Mouse (Mus musculus): ENCODE results near the gene Tcte1. TPM values are rescaled to one million over a fixed set of nuclear protein-coding genes. Genes with fewer than 3 reads are reported as not detected.

The Tcte1 gene
- polyA plus RNA-seq, 1 experiment from 2014 or later = 2.1 TPM

- Histone ChIP-seq H3K27ac (no peak overlapping the region), H3K9me3 (replicated peaks) (no peaks in the 10 kb centered on the region), H3K4me3 (no peak overlapping the region), H3K9ac (no peak overlapping the region), H3K36me3 (ENCODE audit: poor library complexity, severe bottlenecking) (no peaks in the 10 kb centered on the region), H3K27me3 (no peaks in the 10 kb centered on the region), H3K4me2 (no peak overlapping the region), H3K4me1 (no peaks in the 10 kb centered on the region)
- 78% methylated on average over 11 of the region's 11 CpGs for WGBS
- ATAC-seq = no peak
Measured at GRCm38 (mm10) chr17:45495398-45495797, 27.8 kb upstream of the Tcte1 start.

- 86% methylated on average over 13 of the region's 13 CpGs for WGBS
- H3K4me2 ChIP-seq = no peak overlapping the region
- H3K9me3 ChIP-seq (replicated peaks) = no peaks in the 10 kb centered on the region
- no peaks in the 10 kb centered on the region for H3K27me3 ChIP-seq
- no peak overlapping the region for H3K4me3 ChIP-seq
- H3K27ac ChIP-seq = no peak overlapping the region
- H3K36me3 ChIP-seq (ENCODE audit: poor library complexity, severe bottlenecking) = no peaks in the 10 kb centered on the region
- H3K9ac ChIP-seq = no peak overlapping the region
- ATAC-seq = no peak
- H3K4me1 ChIP-seq = no peaks in the 10 kb centered on the region
Measured at GRCm38 (mm10) chr17:45498397-45498796, 24.8 kb upstream of the Tcte1 start.

GRCm38 (mm10) chr17:45499516-45499915, 23.7 kb upstream of the Tcte1 start:
- H3K27me3 ChIP-seq = no peaks in the 10 kb centered on the region
- no peak for ATAC-seq
- no peaks in the 10 kb centered on the region for H3K9me3 ChIP-seq (replicated peaks)
- H3K9ac ChIP-seq = no peak overlapping the region
- WGBS = 57% methylated on average over 2 of the region's 2 CpGs
- H3K4me3 ChIP-seq = no peak overlapping the region
- H3K36me3 ChIP-seq (ENCODE audit: poor library complexity, severe bottlenecking) = no peaks in the 10 kb centered on the region
- H3K4me1 ChIP-seq = no peaks in the 10 kb centered on the region
- H3K4me2 ChIP-seq = no peak overlapping the region
- H3K27ac ChIP-seq = no peak overlapping the region

GRCm38 (mm10) chr17:45500981-45501380, 22.3 kb upstream of the Tcte1 start:
- Histone ChIP-seq H3K4me1 (peaks cover under 1% of the 10 kb centered on the region), H3K27ac (no peak overlapping the region), H3K9me3 (replicated peaks) (no peaks in the 10 kb centered on the region), H3K4me3 (no peak overlapping the region), H3K27me3 (no peaks in the 10 kb centered on the region), H3K9ac (no peak overlapping the region; the same call in 1 of the 2 replicates), H3K4me2 (no peak overlapping the region), H3K36me3 (ENCODE audit: poor library complexity, severe bottlenecking) (no peaks in the 10 kb centered on the region)
- 45% methylated on average over 4 of the region's 4 CpGs for WGBS
- ATAC-seq = no peak

DNA sequence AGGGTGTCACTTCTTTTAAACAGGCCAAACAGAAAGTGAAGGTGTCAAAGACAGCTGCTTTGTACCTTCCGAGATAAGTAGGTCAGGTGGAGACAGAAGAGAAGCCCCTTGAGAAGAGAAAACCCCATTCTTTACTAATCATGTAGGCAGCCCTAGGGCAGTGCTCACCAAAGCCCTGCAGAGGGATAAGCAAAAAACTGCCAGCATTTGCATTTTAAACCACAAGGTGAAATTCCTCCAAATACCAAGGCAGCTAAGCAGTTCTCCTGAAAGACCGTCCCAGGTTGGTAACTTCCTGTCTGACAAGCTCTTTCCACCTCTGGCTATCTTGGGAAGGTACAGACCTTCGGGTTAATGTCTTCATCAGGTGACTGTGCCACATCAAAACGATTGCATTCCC, 20.9 kb upstream of the Tcte1 start:
- no peaks in the 10 kb centered on the region for H3K9me3 ChIP-seq (replicated peaks)
- H3K27ac ChIP-seq = no peak overlapping the region
- H3K4me2 ChIP-seq = no peak overlapping the region
- H3K27me3 ChIP-seq = no peaks in the 10 kb centered on the region
- no peak overlapping the region for H3K4me3 ChIP-seq
- no peak overlapping the region for H3K9ac ChIP-seq
- no peaks in the 10 kb centered on the region for H3K36me3 ChIP-seq (ENCODE audit: poor library complexity, severe bottlenecking)
- WGBS = 64% methylated on average over 4 of the region's 4 CpGs
- peaks cover 10% of the 10 kb centered on the region for H3K4me1 ChIP-seq
- no peak for ATAC-seq

GRCm38 (mm10) chr17:45503301-45503973, 19.8 kb upstream of the Tcte1 start:
- Histone ChIP-seq H3K9me3 (replicated peaks) (no peaks in the 10 kb centered on the region), H3K9ac (no peak overlapping the region), H3K27me3 (no peaks in the 10 kb centered on the region), H3K4me1 (peaks cover 14% of the 10 kb centered on the region), H3K36me3 (ENCODE audit: poor library complexity, severe bottlenecking) (no peaks in the 10 kb centered on the region), H3K27ac (no peak overlapping the region), H3K4me2 (no peak overlapping the region), H3K4me3 (no peak overlapping the region)
- ATAC-seq = no peak
- 67% methylated on average over 5 of the region's 5 CpGs for WGBS

DNA sequence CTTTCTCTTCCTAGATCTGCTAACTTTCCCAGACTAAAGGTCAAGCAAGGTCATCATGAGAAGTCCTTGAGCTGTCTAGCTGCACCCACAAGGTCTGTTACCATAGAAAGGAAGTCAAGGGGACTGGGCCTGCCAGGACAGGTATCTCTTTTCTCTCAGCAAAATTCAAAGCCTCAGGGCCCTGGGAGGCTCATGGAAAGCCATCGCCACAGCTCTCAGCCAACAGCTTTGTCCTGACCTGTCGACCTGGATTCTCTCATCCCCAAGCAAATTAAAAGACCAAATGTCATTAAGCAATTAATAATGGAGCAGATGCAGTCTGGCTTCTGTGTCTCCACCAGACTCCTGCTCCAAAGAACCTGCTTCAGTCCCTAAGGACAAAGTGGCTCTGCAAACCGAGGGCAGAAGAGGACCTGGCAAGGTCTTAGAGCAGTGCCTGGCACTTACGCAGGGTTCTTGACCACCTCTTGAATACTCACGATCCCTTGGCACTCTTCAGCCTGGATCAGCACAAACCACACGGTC, 17.2 kb upstream of the Tcte1 start:
- H3K9me3 ChIP-seq (replicated peaks) = no peaks in the 10 kb centered on the region
- WGBS = 72% methylated on average over 6 of the region's 6 CpGs
- no peak overlapping the region for H3K27ac ChIP-seq
- no peaks in the 10 kb centered on the region for H3K27me3 ChIP-seq
- 0 out of 2 replicates have a peak overlapping the region, but pooled peaks have one; percentile 64 for H3K4me3 ChIP-seq
- ATAC-seq = peak; percentile 6; the same call in 1 of the 2 replicates
- no peak overlapping the region for H3K4me2 ChIP-seq
- H3K36me3 ChIP-seq (ENCODE audit: poor library complexity, severe bottlenecking) = peaks cover 22% of the 10 kb centered on the region
- peaks cover 14% of the 10 kb centered on the region for H3K4me1 ChIP-seq
- 0 out of 2 replicates have a peak overlapping the region, but pooled peaks have one; percentile 74 for H3K9ac ChIP-seq

GRCm38 (mm10) chr17:45506700-45507189, 16.5 kb upstream of the Tcte1 start, which contains the start of gene Aars2:
Gene Aars2, plus strand, starts transcription at chr17:45506841.
- ATAC-seq = peak; percentile 96
- Histone ChIP-seq H3K4me1 (peaks cover 14% of the 10 kb centered on the region), H3K4me3 (peak within 1 kb of the TSS; percentile 64), H3K36me3 (ENCODE audit: poor library complexity, severe bottlenecking) (peaks cover 25% of the 10 kb centered on the region), H3K4me2 (peak within 1 kb of the TSS; percentile 46), H3K9ac (peak within 1 kb of the TSS; percentile 74), H3K27ac (peak within 1 kb of the TSS; percentile 71; the same call in 1 of the 2 replicates), H3K9me3 (replicated peaks) (no peaks in the 10 kb centered on the region), H3K27me3 (no peaks in the 10 kb centered on the region)
- WGBS = under 1% methylated on average over 42 of the region's 42 CpGs

- Histone ChIP-seq H3K9me3 (replicated peaks) (no peaks in the 10 kb centered on the region), H3K27me3 (no peaks in the 10 kb centered on the region), H3K36me3 (ENCODE audit: poor library complexity, severe bottlenecking) (peaks cover 35% of the 10 kb centered on the region), H3K9ac (no peak overlapping the region), H3K4me2 (no peak overlapping the region), H3K4me1 (peaks cover 14% of the 10 kb centered on the region), H3K27ac (no peak overlapping the region), H3K4me3 (no peak overlapping the region)
- 94% methylated on average over 4 of the region's 4 CpGs for WGBS
- ATAC-seq = no peak
Measured at GRCm38 (mm10) chr17:45510871-45511270, 12.4 kb upstream of the Tcte1 start.

DNA sequence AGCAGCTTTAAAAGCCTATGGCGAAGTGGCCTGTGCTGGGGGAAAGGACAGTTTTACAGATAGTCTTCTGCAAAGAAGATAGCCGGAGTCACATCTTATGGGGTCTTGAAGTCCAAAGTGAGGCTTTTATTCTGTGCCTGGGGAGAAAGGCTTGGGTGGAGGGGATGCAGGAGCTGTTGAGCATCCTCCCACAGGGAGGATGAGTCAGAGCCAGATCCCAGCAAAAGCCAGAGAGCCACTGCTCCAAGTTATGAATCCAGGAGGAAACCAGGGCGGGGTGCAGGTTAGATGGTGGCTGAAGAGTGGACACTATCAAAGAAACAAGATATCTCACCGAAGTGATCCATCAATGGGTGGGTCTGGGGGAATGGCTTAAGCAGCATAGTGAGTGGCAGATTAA, 11.5 kb upstream of the Tcte1 start:
- Histone ChIP-seq H3K9ac (no peak overlapping the region), H3K9me3 (replicated peaks) (no peaks in the 10 kb centered on the region), H3K4me1 (peaks cover 10% of the 10 kb centered on the region; the same call in 1 of the 2 replicates), H3K27me3 (no peaks in the 10 kb centered on the region), H3K4me2 (no peak overlapping the region), H3K36me3 (ENCODE audit: poor library complexity, severe bottlenecking) (peaks cover 37% of the 10 kb centered on the region), H3K27ac (no peak overlapping the region), H3K4me3 (no peak overlapping the region)
- no peak for ATAC-seq
- 90% methylated on average over 4 of the region's 4 CpGs for WGBS

GRCm38 (mm10) chr17:45515204-45515726, 8.0 kb upstream of the Tcte1 start:
- H3K9ac ChIP-seq = no peak overlapping the region
- ATAC-seq = no peak
- H3K4me2 ChIP-seq = no peak overlapping the region
- WGBS = 56% methylated on average over 15 of the region's 15 CpGs
- H3K36me3 ChIP-seq (ENCODE audit: poor library complexity, severe bottlenecking) = peaks cover 51% of the 10 kb centered on the region
- no peak overlapping the region for H3K4me3 ChIP-seq
- peaks cover 3% of the 10 kb centered on the region; the same call in 1 of the 2 replicates for H3K4me1 ChIP-seq
- H3K9me3 ChIP-seq (replicated peaks) = no peaks in the 10 kb centered on the region
- H3K27me3 ChIP-seq = no peaks in the 10 kb centered on the region
- H3K27ac ChIP-seq = no peak overlapping the region

DNA sequence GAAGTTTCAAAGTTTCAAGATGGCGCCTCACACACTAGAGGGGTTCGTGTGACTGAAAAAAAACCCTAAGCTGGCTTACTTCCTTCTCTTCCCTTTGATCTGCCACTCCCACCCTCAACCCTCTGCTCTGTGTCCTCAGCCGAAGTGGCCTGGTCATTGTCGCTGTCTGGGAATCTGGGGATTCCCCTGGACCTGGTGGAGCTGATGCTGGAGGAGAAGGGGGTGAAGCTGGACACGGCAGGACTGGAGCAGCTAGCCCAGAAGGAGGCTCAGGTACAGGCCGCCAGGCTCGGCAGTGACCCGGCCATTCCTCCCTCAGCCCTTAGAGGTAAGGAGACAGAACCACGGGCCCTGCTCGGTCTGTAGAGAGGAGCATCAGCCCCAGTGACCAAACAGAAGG, 7.4 kb upstream of the Tcte1 start:
- no peak for ATAC-seq
- WGBS = 89% methylated on average over 10 of the region's 10 CpGs

More for the DNA sequence above, 7.4 kb upstream of the Tcte1 start:
- no peak overlapping the region for H3K4me3 ChIP-seq
- H3K4me2 ChIP-seq = no peak overlapping the region
- no peak overlapping the region for H3K27ac ChIP-seq
- H3K9ac ChIP-seq = no peak overlapping the region
- no peaks in the 10 kb centered on the region for H3K9me3 ChIP-seq (replicated peaks)
- H3K27me3 ChIP-seq = no peaks in the 10 kb centered on the region
- peaks cover 49% of the 10 kb centered on the region for H3K36me3 ChIP-seq (ENCODE audit: poor library complexity, severe bottlenecking)
- H3K4me1 ChIP-seq = peaks cover 3% of the 10 kb centered on the region; the same call in 1 of the 2 replicates
